Mouse (Mus musculus) midbrain, postnatal 0 days (tissue): Measurements from ENCODE around the gene Klk1b8. TPM values are rescaled to one million over a fixed set of nuclear protein-coding genes. Genes with fewer than 3 reads are reported as not detected.

ENCODE experiments used
- ATAC-seq: fragments of 200-750 bp; cut with Nextera tagmentation; 2 replicates; pipeline ENCODE4 v1.8.0; 2017; ENCODE audit warnings: moderate number of reproducible peaks, mild to moderate bottlenecking, moderate TSS enrichment, moderate library complexity; ENCODE audit not compliant: low FRiP score
- DNase-seq: peaks from one replicate; pipeline ENCODE4 v3.0.0-alpha.2; 2015; ENCODE audit warnings: low spot score
- H3K27ac ChIP-seq: fragments of 300-500 bp; sonication (generic); 2 replicates; pipeline ENCODE4 v1.5.1; 2014; ENCODE audit warnings: low read depth, mild to moderate bottlenecking, low read length, mixed read lengths
- H3K27me3 ChIP-seq: fragments of 300-500 bp; sonication (generic); 2 replicates; pipeline ENCODE4 v1.6.1; 2014; ENCODE audit warnings: low read length, control low read depth, mixed read lengths; ENCODE audit not compliant: insufficient read depth
- H3K36me3 ChIP-seq: fragments of 300-500 bp; sonication (generic); 2 replicates; pipeline ENCODE4 v1.6.1; 2014; ENCODE audit warnings: low read length, control low read depth, mixed read lengths; ENCODE audit not compliant: insufficient read depth
- H3K4me1 ChIP-seq: fragments of 300-500 bp; sonication (generic); 2 replicates; pipeline ENCODE4 v1.6.1; 2014; ENCODE audit warnings: mild to moderate bottlenecking, control low read depth, antibody characterized with exemption, low read length, mixed read lengths; ENCODE audit not compliant: insufficient read depth
- H3K4me2 ChIP-seq: fragments of 300-500 bp; sonication (generic); 2 replicates; pipeline ENCODE4 v1.6.1; 2014; ENCODE audit warnings: low read depth, mild to moderate bottlenecking, low read length, mixed read lengths; ENCODE audit not compliant: poor library complexity, severe bottlenecking
- H3K4me3 ChIP-seq: fragments of 300-500 bp; sonication (generic); 2 replicates; pipeline ENCODE4 v1.5.1; 2014; ENCODE audit warnings: low read depth, mild to moderate bottlenecking, low read length, moderate library complexity
- H3K9ac ChIP-seq: fragments of 300-500 bp; sonication (generic); replicated peaks from 2 replicates; pipeline ENCODE4 v1.6.1; 2014; ENCODE audit warnings: mild to moderate bottlenecking, low read length, moderate library complexity, mixed read lengths; ENCODE audit not compliant: poor library complexity, severe bottlenecking
- H3K9me3 ChIP-seq: fragments of 300-500 bp; sonication (generic); 2 replicates; pipeline ENCODE4 v1.6.1; 2016; ENCODE audit warnings: low read length, control low read depth
- CTCF ChIP-seq: IDR thresholded peaks from 2 replicates; pipeline ENCODE4 v1.5.1; 2016; ENCODE audit warnings: antibody characterized with exemption, mild to moderate bottlenecking
- WGBS: fragments of 180-500 bp; shearing (Covaris S2); extraction: QIAGEN DNeasy Blood & Tissue Kit; methylation state at CpG from one replicate; pipeline ENCODE4 v1.1.7; 2014; 5-methylcytosine and 5-hydroxymethylcytosine counted together
- polyA plus RNA-seq: library from polyadenylated mRNA; unstranded; fragments of >200 nt; fragmentation: Nextera tagmentation; extraction: Ambion mirVana; gene quantifications from 2 replicates; pipeline ENCODE4 v1.2.1, GENCODE M21; 2015
- total RNA-seq: library from RNA; depleted of rRNA; stranded (reverse); fragments of >200 nt; gene quantifications from 2 replicates; pipeline ENCODE4 v1.2.3, GENCODE M21; 2014

The Klk1b8 gene
- total and polyA plus RNA-seq, 2 experiments from 2014 or later, result not detected

- Histone ChIP-seq H3K27me3 (no peaks in the 10 kb centered on the region), H3K9me3 (no peaks in the 10 kb centered on the region), H3K27ac (no peak overlapping the region), H3K4me1 (no peaks in the 10 kb centered on the region), H3K9ac (no peak overlapping the region), H3K36me3 (no peaks in the 10 kb centered on the region), H3K4me3 (no peak overlapping the region), H3K4me2 (no peak overlapping the region)
- 87% methylated on average over 6 of the region's 6 CpGs for WGBS
- no peak for TF ChIP-seq CTCF
- DNase-seq (no peak), ATAC-seq (no peak)
Observed at GRCm38 (mm10) chr7:43921087-43921486, 29.4 kb upstream of the Klk1b8 start.

GRCm38 (mm10) chr7:43921941-43922340, 28.5 kb upstream of the Klk1b8 start:
- Histone ChIP-seq H3K9me3 (no peaks in the 10 kb centered on the region), H3K9ac (no peak overlapping the region), H3K27me3 (no peaks in the 10 kb centered on the region), H3K4me2 (no peak overlapping the region), H3K4me1 (no peaks in the 10 kb centered on the region), H3K4me3 (no peak overlapping the region), H3K27ac (no peak overlapping the region), H3K36me3 (no peaks in the 10 kb centered on the region)
- DNase-seq, result no peak
- 82% methylated on average over 2 of the region's 2 CpGs for WGBS
- ATAC-seq, result no peak
- TF ChIP-seq CTCF, result no peak

DNA sequence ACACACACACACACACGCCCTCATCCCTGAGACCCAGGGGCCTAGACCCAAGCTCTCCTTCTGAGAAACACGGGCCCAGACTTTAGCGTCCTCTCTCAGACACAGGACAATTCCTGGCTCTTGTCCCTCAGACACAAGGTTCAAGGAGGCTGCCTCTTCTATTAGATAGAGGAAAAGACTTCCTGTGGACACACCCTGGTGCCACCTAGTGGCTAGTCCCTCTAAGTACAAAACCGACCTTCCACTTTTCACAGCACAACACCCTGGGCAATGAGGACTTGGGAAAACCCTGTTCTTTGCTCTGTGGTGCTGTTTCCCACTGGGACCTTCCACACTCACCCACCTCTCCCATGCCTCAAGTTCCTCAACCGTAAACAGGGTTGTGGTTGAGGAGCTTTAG, 24.5 kb upstream of the Klk1b8 start:
- Histone ChIP-seq H3K4me2 (no peak overlapping the region), H3K9ac (no peak overlapping the region), H3K27me3 (no peaks in the 10 kb centered on the region), H3K9me3 (no peaks in the 10 kb centered on the region), H3K36me3 (no peaks in the 10 kb centered on the region), H3K4me1 (no peaks in the 10 kb centered on the region), H3K27ac (no peak overlapping the region), H3K4me3 (no peak overlapping the region)
- WGBS, result 68% methylated on average over 5 of the region's 5 CpGs
- TF ChIP-seq CTCF, result peak; percentile 30
- ATAC-seq (no peak), DNase-seq (no peak)

- H3K9ac ChIP-seq, result no peak overlapping the region
- H3K4me2 ChIP-seq, result no peak overlapping the region
- H3K4me1 ChIP-seq, result no peaks in the 10 kb centered on the region
- peak; percentile 24 for TF ChIP-seq CTCF
- peak; percentile 8 for DNase-seq
- H3K36me3 ChIP-seq, result no peaks in the 10 kb centered on the region
- H3K27ac ChIP-seq, result no peak overlapping the region
- H3K27me3 ChIP-seq, result no peaks in the 10 kb centered on the region
- no peak for ATAC-seq
- no peaks in the 10 kb centered on the region for H3K9me3 ChIP-seq
- 46% methylated on average over 4 of the region's 4 CpGs for WGBS
- no peak overlapping the region for H3K4me3 ChIP-seq
Observed at GRCm38 (mm10) chr7:43928521-43928920, 21.9 kb upstream of the Klk1b8 start.

DNA sequence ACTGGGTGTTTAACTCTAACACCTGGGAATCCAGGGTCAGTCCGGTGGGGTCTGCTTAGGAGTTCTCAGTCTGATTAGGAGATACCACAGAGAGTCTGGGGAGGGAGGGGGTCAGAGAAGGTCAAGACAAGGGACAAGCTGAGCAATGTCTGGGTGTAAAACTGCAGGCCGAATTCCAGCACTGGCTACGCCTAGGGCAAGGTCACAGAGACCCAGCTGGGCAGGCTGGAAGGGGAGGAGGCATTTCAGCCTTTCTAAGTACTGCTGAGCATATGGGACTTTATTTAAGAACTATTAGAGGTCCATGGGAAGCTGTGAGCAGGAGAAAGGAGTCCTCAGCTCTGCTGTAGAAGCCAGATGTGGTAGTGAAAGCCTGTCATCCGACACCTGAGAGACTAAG, 18.1 kb upstream of the Klk1b8 start:
- H3K9me3 ChIP-seq, result no peaks in the 10 kb centered on the region
- no peak overlapping the region for H3K27ac ChIP-seq
- ATAC-seq (no peak), DNase-seq (no peak)
- WGBS, result 70% methylated on average over 4 of the region's 4 CpGs
- H3K4me3 ChIP-seq, result no peak overlapping the region
- TF ChIP-seq CTCF, result no peak
- no peaks in the 10 kb centered on the region for H3K4me1 ChIP-seq
- H3K27me3 ChIP-seq, result no peaks in the 10 kb centered on the region
- no peak overlapping the region for H3K9ac ChIP-seq
- no peaks in the 10 kb centered on the region for H3K36me3 ChIP-seq
- H3K4me2 ChIP-seq, result no peak overlapping the region

DNA sequence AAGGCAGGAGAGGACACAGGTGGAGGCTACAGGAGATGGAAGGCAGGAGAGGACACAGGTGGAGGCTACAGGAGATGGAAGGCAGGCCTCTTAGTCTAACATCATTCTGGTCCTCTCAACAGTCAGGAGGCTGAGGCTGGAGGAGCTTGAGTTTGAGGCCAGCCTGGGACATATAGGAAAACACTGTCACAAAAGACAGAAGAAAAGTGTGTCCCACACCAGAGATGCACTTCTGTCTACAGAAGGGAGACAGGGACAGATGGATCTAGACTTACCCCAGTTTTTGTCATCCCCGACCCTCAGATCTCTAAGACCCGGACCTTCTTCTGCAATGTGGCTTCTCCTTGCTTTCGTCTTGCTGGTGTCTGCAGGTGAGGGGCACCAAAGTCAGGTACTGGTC, 17.0 kb upstream of the Klk1b8 start, which contains the start of gene Klk15:
Gene Klk15, plus strand, starts transcription at position 301 of the 400 bp plus-strand sequence.
- WGBS, result 96% methylated on average over 3 of the region's 3 CpGs
- H3K27me3 ChIP-seq, result no peaks in the 10 kb centered on the region
- ATAC-seq (no peak), DNase-seq (no peak)
- no peaks in the 10 kb centered on the region for H3K36me3 ChIP-seq
- H3K4me1 ChIP-seq, result no peaks in the 10 kb centered on the region
- no peak within 1 kb of the TSS for H3K9ac ChIP-seq
- H3K4me3 ChIP-seq, result no peak within 1 kb of the TSS
- no peak within 1 kb of the TSS for H3K27ac ChIP-seq
- no peaks in the 10 kb centered on the region for H3K9me3 ChIP-seq
- TF ChIP-seq CTCF, result no peak
- no peak within 1 kb of the TSS for H3K4me2 ChIP-seq

DNA sequence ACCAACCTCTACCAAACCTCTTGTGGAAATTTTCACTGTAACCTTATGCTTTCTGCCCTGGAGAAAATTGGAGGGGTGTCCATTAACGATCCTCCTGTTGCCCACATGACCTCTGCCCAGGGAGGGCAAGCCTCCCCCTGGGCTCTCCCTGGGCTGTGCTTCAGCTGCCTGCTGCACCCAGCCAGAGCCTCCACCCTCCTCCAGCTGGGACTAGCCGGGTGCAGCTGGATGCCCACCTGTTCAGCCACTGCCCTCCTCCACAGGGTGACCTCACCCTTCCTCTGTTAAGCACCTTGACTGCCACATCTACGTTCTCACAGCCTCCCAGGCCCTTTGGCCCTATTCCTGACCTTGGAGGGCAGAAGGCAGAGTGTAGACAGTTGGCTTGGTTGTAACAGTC, 15.7 kb upstream of the Klk1b8 start:
- ATAC-seq, result no peak
- no peak overlapping the region for H3K4me2 ChIP-seq
- 69% methylated on average over 3 of the region's 3 CpGs for WGBS
- no peak overlapping the region for H3K9ac ChIP-seq
- H3K36me3 ChIP-seq, result no peaks in the 10 kb centered on the region
- DNase-seq, result no peak
- no peak overlapping the region for H3K27ac ChIP-seq
- H3K9me3 ChIP-seq, result no peaks in the 10 kb centered on the region
- no peaks in the 10 kb centered on the region for H3K4me1 ChIP-seq
- no peak overlapping the region for H3K4me3 ChIP-seq
- TF ChIP-seq CTCF, result no peak
- H3K27me3 ChIP-seq, result no peaks in the 10 kb centered on the region
